Mouse (Mus musculus) T-helper 17 cell (primary cell): ENCODE results near the gene a.

ENCODE experiments used
- in situ Hi-C, 2 experiments: fragments of 300-600 bp; cut with MboI, MseI; formaldehyde crosslinking; loops; 1 replicate in 1 of 2; 2 replicates in 1 of 2; pipeline ENCODE4 v1.15.1; 2025; ENCODE audit warnings: high pct_unique_total_duplicates in 2 of 2

a gene

DNA sequence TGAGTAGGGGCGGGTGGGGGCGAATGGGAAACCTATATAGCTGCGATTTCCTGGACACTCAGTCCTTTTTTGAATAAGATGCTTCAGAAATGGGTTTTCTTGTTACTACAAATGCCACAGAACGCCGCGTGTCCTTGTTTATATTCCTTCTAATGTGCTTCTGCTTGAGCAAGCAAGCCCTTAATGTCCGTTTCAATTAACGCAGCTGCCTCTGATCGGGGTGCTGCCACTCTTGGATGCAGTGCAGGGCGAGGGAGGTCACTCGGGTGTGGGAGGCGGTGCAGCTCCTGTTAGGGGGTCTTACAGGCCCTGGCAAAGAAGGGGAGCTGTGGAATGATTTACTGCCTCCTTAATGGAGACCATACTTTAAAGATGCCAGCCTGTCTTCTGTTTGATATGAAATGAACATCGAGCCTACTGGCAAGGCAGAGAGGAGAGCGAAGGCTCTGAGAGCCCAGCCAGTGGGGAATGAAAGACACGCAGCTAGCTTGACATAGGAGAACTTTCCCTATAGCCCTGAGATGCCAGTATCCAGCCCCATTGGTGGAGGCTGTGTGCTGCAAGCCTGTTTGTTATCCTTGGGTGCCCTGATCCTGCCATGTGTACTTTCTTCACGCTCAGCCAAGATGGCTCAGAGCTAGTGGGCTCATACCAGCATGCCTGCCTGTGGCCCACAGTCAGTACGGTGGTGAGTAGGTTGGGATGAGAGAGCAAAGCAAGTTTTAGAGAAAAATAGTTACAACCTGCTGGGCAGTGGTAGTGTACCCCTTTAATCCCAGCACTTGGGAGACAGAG, 8.1 kb upstream of the a start:
- in situ Hi-C loops, result no loop called here

DNA sequence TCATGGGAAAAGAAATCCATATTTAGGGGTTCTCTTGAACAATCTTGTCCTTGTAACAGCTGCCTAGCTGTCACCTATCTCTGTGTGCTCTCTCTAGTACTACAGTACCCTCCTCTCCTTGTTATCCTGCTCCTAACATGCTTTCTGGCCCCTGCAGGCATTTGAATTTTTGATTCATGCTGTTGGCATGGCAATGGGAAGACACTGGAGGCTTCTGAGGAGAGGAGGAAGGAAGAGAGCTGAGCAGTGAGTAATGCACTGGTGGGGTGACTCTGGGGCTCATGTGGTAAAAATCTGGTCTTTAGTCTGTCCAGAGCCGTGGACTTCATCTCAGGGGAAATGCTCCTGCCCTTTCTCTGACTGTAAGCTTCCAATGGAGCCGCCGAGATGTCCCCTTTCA, 5.9 kb upstream of the a start:
- in situ Hi-C loops, result no loop called here

- in situ Hi-C loops, result no loop called here
Observed at GRCm38 (mm10) chr2:154786187-154786586, 5.0 kb upstream of the a start.

- in situ Hi-C loops, result no loop called here
Observed at GRCm38 (mm10) chr2:154786776-154787175, 4.4 kb upstream of the a start.

DNA sequence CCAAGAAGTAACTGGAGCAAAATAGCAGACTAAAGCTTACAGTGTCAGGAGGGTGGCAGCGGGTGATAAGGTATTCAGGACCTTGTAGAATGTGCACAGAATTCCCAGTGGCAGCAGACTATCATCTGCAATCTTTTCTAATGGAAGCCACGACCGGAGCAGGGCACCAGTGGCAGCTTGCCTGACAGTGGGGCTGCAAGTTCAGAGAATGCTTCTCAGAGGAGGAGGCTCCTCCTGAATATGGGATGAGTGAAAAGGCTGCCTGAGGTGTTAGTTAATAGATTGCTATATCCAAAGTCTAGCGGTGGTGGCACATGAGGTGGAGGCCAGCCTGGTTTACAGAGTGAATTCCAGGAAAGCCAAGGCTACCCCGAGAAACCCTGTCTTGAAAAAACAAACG, 1.8 kb upstream of the a start:
- in situ Hi-C loops, result no loop called here

DNA sequence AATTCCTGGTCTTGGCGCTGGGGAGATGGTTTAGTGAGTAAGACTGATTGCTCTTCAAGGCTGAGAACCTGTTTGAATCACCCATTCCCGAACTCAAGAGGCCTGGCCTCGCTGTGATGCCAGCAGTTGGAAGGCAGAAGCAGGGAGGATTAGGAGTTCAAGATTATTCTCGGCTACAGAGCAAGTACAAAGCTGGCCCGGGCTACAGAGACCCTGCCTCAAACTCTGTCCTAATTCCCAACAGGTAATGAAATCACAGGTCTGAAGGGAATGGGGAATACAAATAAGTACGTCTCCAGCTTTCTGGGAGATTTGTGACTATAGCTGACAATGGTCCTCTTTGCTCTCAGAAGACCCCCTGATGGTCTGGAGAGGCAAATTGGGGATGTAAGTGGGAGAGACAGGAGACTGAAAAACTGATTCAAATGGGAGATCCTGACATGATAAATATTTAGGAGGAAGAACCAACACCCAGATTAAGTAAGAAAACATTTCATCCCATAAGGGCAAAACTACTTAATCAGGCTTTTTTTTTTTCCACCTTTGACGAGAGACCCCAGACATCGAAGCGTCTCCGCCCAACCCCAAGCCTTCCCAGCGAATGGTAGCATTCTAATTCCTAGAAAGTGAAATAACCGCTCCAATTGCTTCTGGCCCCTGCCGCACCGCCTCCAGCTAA, 1.1 kb upstream of the a start:
- in situ Hi-C loops, result no loop called here

DNA sequence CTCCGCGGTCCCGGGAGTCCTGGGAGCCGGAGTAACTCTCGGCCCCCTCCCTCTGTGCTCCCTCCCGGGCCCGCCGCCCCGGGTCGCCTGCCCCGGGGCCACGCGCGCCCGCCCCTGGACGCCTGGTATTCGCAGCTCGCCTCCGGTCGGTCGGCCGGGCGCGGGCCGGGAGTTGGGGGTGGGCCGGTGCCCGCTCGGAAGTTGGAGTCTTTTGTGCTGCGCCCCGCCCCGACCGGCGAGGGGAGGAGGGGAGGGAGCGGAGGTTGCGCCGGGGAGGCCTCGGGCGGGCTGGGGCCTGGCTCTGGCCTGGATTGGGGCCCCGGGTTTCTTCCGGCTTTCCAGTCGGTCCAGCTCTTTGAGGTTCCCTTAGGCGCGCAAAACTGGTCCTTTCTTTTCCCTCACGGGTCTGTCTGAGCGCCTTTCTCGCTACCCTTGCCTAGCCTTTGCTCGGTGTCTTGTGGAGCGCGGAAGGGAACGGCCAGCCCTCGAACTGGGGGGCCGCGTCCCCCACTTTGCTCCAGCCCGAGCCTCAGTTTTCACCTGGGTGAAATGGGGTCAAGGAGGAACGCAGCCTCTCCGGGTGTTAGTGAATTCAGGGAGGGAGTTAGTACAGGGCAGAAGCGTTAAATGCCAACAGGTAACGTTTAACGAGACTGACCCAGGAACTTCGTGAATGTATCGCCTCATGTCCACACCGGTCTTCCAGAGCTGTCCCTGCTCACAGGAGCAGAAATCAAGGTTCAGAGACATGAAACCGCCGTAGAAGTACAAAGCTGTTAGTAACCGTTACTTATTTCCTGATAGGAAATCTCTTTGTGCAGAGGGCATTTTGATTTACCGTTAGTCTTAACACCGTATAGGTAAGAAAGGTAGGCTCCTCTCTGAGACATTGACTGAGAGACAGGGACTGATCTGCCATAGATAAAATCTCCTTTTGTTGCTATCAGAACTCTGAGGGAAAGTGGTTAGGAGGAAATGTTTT, 750 bp downstream of the a start:
- in situ Hi-C loops, result no loop called here

GRCm38 (mm10) chr2:154803372-154803771, 12.2 kb downstream of the a start:
- in situ Hi-C loops, result no loop called here

- in situ Hi-C loops, result no loop called here
Observed at GRCm38 (mm10) chr2:154803845-154804244, 12.6 kb downstream of the a start.

DNA sequence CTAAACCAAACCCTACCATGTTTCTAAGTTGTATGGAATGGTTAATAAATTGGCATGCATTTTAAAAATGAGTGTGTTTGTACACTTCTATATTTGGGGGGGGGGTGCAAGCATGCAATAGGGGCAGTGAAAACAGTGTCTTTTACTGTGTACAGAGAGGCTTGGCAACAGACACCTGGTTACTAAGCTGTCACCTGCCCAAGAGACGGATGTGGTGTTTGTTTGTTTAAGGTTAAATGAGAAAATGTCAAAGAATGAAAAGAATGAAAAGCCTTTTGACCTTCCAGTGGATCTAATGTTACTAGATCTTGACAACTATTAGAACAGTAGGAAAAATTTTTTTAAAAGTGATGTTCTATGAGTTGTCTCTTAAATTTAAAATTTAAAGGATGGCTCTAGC, 16.5 kb downstream of the a start:
- in situ Hi-C loops, result no loop called here

- in situ Hi-C loops, result no loop called here
Observed at GRCm38 (mm10) chr2:154809107-154809762, 18.0 kb downstream of the a start.

DNA sequence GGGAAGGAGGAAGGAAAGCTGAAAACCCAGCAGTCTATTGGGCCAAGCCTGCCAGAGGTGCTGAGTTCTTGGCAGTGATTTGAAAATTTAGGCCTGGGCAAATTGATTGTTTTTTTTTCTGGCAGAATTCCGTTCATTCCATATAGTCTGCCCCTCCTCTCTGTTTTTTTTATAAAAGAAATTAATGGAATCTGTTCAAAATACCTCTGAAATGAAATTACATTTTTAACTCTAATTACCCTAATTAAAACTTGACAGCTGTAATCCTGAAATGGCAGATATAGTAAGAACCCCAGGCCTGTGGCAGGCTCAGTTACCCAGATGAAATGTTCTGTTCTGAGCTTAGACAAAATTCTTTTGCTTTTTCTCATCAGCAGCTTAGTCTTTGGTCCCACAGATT, 19.6 kb downstream of the a start:
- in situ Hi-C loops, result loop anchor here in 1 of 2 experiments (5.0 kb wide), 1 partner anchor 51 kb away; no protein-coding TSS in a partner anchor

GRCm38 (mm10) chr2:154813426-154813825, 22.2 kb downstream of the a start:
- in situ Hi-C loops, result loop anchor here in 1 of 2 experiments (5.0 kb wide), 1 partner anchor 49 kb away; no protein-coding TSS in a partner anchor

DNA sequence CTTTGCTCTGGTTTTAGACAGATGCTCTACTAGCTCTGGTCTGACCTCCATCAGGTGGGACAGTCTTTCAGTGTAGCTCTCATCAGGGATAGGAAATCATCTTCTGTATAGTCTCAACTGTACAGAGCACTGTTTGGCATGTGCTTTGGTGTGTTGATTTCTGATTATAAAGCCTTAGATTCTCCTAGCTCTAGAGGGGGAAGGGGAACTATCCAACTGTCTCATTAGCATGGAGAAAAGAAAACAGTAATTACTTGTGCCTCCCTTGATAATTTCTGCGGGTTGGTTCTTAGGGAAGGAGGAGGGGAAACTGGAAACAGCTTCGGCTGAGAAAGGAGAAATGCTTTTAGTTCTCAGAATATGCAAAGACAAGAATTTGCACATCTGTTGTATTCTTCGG, 25.9 kb downstream of the a start:
- in situ Hi-C loops, result no loop called here

DNA sequence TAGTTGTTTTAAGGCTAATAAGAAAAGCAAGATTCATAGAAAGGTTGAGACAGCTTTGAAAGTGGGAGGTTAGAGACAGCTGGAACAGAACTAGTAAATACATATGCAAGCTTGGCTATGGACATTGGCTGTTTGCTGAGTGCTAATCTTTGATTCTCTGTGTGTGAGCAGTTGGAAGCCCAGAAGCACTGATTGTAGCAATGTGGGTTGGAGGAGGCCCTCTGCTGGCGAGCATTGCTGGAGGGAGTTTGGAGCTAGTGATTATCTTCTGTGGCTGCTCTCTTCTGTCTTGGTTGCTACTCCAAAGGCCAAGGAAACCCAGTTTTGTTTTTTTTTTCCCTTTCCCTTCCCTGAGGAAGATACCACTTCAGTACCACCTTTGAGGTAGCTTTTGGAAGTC, 26.6 kb downstream of the a start:
- in situ Hi-C loops, result no loop called here

DNA sequence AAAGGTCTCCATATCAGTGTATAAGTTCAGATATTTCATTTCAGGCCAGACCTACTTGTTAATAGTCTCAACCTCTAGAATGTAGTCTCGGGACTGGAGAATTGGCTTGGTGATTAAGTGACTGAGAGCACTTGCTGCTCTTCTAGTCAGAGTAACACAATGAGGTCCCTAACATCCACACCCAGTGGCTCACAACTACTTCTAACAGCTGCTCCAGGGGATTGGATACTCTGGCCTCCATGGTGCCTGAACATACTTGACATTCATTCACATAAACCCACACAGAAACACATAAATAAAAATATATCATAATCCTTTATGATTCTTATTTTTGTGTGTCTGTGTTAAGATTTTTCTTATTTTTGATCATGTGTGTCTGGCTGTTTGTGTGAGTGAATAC, 27.4 kb downstream of the a start:
- in situ Hi-C loops, result no loop called here

GRCm38 (mm10) chr2:154820346-154820745, 29.1 kb downstream of the a start:
- in situ Hi-C loops, result no loop called here

GRCm38 (mm10) chr2:154826054-154826538, 34.9 kb downstream of the a start:
- in situ Hi-C loops, result no loop called here

DNA sequence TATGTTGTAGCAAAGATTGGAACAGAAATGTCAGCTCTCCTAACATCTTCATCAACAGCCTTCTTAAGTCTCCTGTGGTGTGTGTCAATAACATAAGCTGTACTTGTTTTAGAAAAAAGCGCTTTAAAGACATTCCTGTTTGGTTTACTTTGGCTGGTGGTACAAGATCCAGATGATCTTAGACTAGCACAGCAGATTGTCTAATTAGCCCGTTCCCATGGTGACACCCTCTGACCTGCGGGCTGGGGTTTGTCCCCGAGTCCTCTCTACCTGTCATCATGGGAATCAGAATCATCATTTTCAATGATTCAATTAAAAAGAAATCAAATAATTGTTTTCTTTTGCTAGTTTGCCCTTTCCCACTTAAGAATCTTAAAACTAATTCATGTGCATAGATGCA, 36.3 kb downstream of the a start:
- in situ Hi-C loops, result no loop called here

GRCm38 (mm10) chr2:154832471-154832870, 41.3 kb downstream of the a start:
- in situ Hi-C loops, result no loop called here

DNA sequence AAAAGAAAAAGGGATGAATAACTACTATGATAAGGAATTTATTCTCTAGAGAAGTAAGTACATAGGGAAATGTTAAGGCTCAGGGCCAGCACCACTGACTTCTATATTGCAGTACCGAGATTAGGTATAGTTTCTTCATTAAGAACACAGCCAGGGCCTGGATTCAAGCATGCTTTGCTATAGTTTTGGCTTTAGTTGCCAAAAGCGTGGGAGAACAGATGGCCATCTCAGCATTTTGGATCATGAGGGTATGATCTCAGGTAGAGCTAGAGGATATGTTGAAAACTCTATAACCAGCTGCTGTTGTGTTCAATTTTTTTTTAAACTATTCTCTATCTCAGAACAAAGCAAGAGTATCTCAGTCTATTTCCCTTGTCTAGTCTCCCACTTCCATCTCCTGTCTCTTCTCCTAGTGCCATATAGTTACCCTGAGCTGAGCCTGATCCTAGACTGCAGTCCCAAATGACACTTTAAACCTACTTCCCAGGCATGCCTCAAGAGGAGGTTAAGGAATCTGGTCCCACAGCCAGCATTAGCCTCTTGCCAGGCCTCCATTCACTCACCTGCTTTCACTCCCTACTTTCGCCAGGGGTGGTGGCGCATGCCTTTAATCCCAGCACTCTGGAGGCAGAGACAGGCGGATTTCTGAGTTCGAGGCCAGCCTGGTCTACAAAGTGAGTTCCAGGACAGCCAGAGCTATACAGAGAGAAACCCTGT, 43.1 kb downstream of the a start:
- in situ Hi-C loops, result no loop called here
